Mouse (Mus musculus) hindbrain, embryonic 15.5 days (tissue): ENCODE results near the gene Slc2a9. TPM values are rescaled to one million over a fixed set of nuclear protein-coding genes. Genes with fewer than 3 reads are reported as not detected.

Experiments used
- ATAC-seq: fragments of 200-750 bp; cut with Nextera tagmentation; 2 replicates; pipeline ENCODE4 v1.8.0; 2017; ENCODE audit warnings: low read depth, moderate number of reproducible peaks, moderate TSS enrichment; ENCODE audit not compliant: low FRiP score
- H3K27ac ChIP-seq: fragments of 300-500 bp; sonication (generic); replicated peaks from 2 replicates; pipeline ENCODE4 v1.5.1; 2015; ENCODE audit warnings: mild to moderate bottlenecking, inconsistent platforms
- H3K27me3 ChIP-seq: fragments of 300-500 bp; sonication (generic); 2 replicates; pipeline ENCODE4 v1.6.1; 2015; ENCODE audit warnings: control low read depth, inconsistent platforms
- H3K36me3 ChIP-seq: fragments of 300-500 bp; sonication (generic); 2 replicates; pipeline ENCODE4 v1.6.1; 2015; ENCODE audit warnings: control low read depth, inconsistent platforms
- H3K4me1 ChIP-seq: fragments of 300-500 bp; sonication (generic); replicated peaks from 2 replicates; pipeline ENCODE4 v1.6.1; 2015; ENCODE audit warnings: control low read depth, inconsistent platforms
- H3K4me2 ChIP-seq: fragments of 300-500 bp; sonication (generic); 2 replicates; pipeline ENCODE4 v1.6.1; 2015; ENCODE audit warnings: moderate library complexity, mild to moderate bottlenecking, inconsistent platforms
- H3K4me3 ChIP-seq: fragments of 300-500 bp; sonication (generic); 2 replicates; pipeline ENCODE4 v1.5.1; 2015; ENCODE audit warnings: mild to moderate bottlenecking, inconsistent platforms
- H3K9ac ChIP-seq: fragments of 300-500 bp; sonication (generic); 2 replicates; pipeline ENCODE4 v1.6.1; 2015; ENCODE audit warnings: inconsistent platforms
- H3K9me3 ChIP-seq: fragments of 300-500 bp; sonication (generic); 2 replicates; pipeline ENCODE4 v1.6.1; 2016; ENCODE audit warnings: control low read depth, inconsistent platforms
- WGBS: fragments of 180-500 bp; shearing (Covaris S2); methylation state at CpG from one replicate; pipeline ENCODE4 v1.1.7; 2015; 5-methylcytosine and 5-hydroxymethylcytosine counted together
- polyA plus RNA-seq: library from polyadenylated mRNA; unstranded; fragments of >200 nt; fragmentation: Nextera tagmentation; extraction: Ambion mirVana; gene quantifications from 2 replicates; pipeline ENCODE4 v1.2.1, GENCODE M21; 2015

The Slc2a9 gene
- polyA plus RNA-seq, 1 experiment from 2014 or later = 0.49 TPM

DNA sequence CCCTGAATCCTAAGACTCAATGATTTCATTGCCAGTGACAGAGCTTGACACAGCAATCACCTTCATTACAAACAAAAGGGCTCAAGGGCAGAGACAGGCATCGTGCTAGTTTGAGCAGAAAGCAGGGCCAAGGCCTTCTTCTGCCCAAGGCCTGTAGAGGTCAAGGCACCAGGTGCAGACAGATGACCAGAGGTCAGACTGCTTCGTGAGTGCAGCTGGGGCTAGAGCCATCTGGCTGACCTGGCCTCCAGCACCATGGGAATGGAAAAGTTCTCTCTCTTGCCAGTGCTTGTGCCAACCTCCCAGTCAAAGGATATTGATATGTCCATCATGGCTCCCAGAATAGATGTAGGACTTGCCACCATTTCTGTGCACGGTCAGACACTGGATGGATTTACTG lies 33.9 kb upstream of the Slc2a9 start:
- H3K27ac ChIP-seq = no peak overlapping the region
- WGBS = 83% methylated on average over 3 of the region's 3 CpGs
- H3K27me3 ChIP-seq = no peaks in the 10 kb centered on the region
- ATAC-seq = no peak
- H3K36me3 ChIP-seq = peaks cover 90% of the 10 kb centered on the region
- no peaks in the 10 kb centered on the region for H3K9me3 ChIP-seq
- no peak overlapping the region for H3K4me3 ChIP-seq
- no peak overlapping the region for H3K9ac ChIP-seq
- H3K4me1 ChIP-seq = 0 out of 2 replicates have a peak, but pooled peaks cover 5% of the 10 kb centered on the region
- no peak overlapping the region for H3K4me2 ChIP-seq

DNA sequence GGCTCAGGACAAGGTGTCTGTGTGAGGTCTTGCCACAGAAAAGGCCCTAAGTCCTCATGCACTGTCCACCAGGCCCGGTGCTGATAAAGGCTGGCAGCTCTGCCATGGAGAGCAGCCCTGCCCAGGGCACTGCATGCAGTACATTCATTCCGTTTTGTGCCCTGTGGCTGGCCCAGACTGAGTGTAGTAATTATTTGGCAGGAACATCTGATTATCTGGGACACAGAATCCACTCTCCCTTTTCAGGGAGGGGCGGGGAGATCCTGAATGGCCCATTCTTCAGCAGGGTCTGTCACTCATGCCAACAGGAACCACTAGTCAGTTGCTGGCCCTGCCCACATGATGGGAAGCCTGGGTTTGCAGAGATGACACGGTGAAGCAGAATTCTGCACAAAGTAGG lies 29.1 kb upstream of the Slc2a9 start:
- H3K27me3 ChIP-seq = no peaks in the 10 kb centered on the region
- H3K4me1 ChIP-seq = no peaks in the 10 kb centered on the region
- H3K4me3 ChIP-seq = no peak overlapping the region
- ATAC-seq = peak; percentile 76
- H3K9me3 ChIP-seq = no peaks in the 10 kb centered on the region
- no peak overlapping the region for H3K4me2 ChIP-seq
- H3K27ac ChIP-seq = no peak overlapping the region
- 78% methylated on average over 4 of the region's 4 CpGs for WGBS
- no peak overlapping the region for H3K9ac ChIP-seq
- peaks cover 86% of the 10 kb centered on the region for H3K36me3 ChIP-seq

DNA sequence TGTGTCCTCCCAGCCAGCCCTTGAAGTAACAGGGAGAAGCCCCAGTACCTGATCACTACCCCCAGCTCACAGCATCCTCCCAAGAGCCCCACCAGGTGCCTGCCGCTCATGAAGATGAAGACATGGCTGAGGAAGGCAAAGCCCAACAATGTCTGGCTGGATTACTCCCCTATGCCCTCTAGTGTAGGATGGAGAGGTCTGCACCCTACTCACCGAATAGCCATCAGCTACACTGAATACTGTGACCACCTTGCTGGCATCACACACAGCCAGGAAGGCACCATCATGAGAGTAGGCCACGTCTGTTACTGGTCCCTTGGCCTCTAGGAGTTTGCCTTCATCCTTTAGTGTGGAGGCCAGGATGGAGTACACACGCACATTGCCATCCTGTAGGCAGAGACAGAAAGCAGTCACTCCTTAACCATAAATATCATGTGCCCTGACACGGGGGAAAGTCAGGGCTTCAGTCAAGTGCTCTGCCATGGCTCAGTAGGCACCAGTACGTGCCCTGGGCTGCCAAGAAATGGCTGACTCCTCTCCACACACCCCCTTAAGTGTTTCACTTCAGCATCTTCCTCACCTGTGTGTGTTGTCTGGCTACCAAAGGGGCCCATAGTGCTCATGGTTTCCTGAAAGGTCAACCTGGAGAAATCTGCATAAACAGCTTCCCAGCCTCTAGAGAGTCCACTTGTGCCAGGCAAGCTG lies 26.9 kb upstream of the Slc2a9 start:
- Histone ChIP-seq H3K4me1 (no peaks in the 10 kb centered on the region), H3K4me3 (no peak overlapping the region), H3K4me2 (no peak overlapping the region), H3K27ac (no peak overlapping the region), H3K27me3 (no peaks in the 10 kb centered on the region), H3K9ac (no peak overlapping the region), H3K9me3 (no peaks in the 10 kb centered on the region), H3K36me3 (peaks cover 83% of the 10 kb centered on the region)
- 78% methylated on average over 6 of the region's 6 CpGs for WGBS
- ATAC-seq = peak; percentile 47

DNA sequence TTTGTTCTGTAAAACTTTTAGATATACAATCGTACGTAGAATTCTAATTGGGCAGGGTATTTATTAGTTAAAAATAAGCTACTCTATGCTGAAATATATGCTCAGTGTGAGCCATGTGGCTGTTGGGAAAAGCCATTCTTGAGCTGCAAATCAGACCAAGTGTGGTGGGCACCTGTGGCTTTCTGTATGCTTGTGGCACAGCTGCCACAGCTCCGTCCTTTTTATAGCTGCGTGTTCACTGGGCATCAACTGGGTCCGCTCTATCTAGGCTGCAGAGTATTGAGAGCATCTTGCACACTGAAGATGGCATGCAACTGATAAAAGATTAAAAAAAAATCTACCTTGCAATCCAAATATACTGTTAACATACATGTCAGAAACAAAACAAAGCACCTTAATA lies 20.0 kb upstream of the Slc2a9 start:
- H3K9me3 ChIP-seq = no peaks in the 10 kb centered on the region
- no peak for ATAC-seq
- no peaks in the 10 kb centered on the region for H3K4me1 ChIP-seq
- peaks cover 27% of the 10 kb centered on the region for H3K36me3 ChIP-seq
- H3K4me3 ChIP-seq = no peak overlapping the region
- H3K9ac ChIP-seq = no peak overlapping the region
- H3K27me3 ChIP-seq = no peaks in the 10 kb centered on the region
- WGBS = 96% methylated on average over 5 of the region's 5 CpGs
- no peak overlapping the region for H3K4me2 ChIP-seq
- H3K27ac ChIP-seq = no peak overlapping the region

DNA sequence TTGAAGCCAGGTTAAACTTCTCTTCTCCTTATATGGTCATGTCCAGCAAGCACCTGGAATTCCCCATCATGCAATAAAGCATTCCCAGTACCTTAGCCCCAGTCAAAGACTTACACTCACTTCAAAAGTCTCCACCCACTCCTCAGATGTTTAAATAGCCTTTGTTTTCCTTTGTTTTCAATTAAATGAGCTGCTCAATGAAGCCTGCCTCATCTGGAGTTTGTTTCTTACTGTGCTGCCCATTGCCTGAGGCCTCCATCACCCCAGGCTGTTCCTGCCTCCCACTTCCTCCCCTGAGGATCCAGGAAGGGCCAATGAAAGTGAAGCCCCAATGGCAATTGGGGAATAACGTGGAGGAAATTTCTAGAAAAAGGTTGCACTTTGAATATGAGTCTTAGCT lies 17.9 kb upstream of the Slc2a9 start:
- 29% methylated on average over 1 of the region's 1 CpGs for WGBS
- H3K4me2 ChIP-seq = no peak overlapping the region
- no peak overlapping the region for H3K27ac ChIP-seq
- H3K36me3 ChIP-seq = peaks cover 7% of the 10 kb centered on the region
- H3K9me3 ChIP-seq = no peaks in the 10 kb centered on the region
- H3K9ac ChIP-seq = no peak overlapping the region
- ATAC-seq = no peak
- H3K4me1 ChIP-seq = no peaks in the 10 kb centered on the region
- no peak overlapping the region for H3K4me3 ChIP-seq
- no peaks in the 10 kb centered on the region for H3K27me3 ChIP-seq

DNA sequence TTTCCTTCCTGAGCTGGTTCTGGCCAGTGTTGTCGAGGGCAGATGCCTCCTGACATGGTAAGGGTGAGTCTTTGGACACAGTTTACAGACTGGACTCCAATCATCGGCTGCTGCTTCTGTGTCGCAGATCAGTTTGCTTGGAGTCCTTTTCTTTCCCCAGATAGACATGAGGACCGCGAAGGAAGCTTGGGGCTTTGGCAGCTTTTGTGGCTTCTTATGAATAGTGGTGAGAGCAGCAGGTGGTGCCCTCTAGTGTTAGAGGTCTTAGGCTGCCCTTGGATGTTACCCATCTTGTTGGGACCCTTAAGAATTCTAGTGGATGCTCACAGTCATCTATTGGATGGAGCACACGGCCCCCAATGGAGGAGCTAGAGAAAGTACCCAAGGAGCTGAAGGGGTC lies 13.3 kb upstream of the Slc2a9 start:
- no peak overlapping the region for H3K27ac ChIP-seq
- 56% methylated on average over 6 of the region's 6 CpGs for WGBS
- no peaks in the 10 kb centered on the region for H3K36me3 ChIP-seq
- H3K4me3 ChIP-seq = no peak overlapping the region
- no peak overlapping the region for H3K4me2 ChIP-seq
- H3K4me1 ChIP-seq = 0 out of 2 replicates have a peak, but pooled peaks cover 5% of the 10 kb centered on the region
- H3K9me3 ChIP-seq = no peaks in the 10 kb centered on the region
- ATAC-seq = no peak
- H3K27me3 ChIP-seq = no peaks in the 10 kb centered on the region
- H3K9ac ChIP-seq = no peak overlapping the region

DNA sequence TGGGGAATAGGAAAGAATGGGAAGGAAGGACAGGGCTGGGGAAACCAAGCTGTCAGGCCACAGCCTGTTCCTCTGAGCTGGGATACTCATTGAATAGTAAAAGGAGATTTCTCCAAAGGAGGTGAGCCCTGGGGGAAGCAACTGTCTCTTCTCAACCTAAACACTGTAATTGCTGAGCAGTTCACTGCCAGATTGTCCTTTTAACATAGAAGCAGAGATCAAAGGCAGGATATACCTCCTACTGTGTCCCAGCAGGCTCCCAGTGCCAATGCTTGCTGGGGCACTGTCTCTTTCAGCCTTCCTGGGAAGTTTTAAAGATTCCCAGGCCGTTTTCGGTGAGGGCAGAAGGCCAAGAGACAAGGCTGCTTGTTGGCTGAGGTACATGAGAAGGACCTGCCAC lies 10.0 kb upstream of the Slc2a9 start:
- Histone ChIP-seq H3K4me2 (no peak overlapping the region), H3K9me3 (no peaks in the 10 kb centered on the region), H3K4me1 (0 out of 2 replicates have a peak, but pooled peaks cover 5% of the 10 kb centered on the region), H3K4me3 (no peak overlapping the region), H3K27me3 (no peaks in the 10 kb centered on the region), H3K36me3 (no peaks in the 10 kb centered on the region), H3K27ac (no peak overlapping the region), H3K9ac (no peak overlapping the region)
- WGBS = 24% methylated on average over 2 of the region's 2 CpGs
- ATAC-seq = no peak

DNA sequence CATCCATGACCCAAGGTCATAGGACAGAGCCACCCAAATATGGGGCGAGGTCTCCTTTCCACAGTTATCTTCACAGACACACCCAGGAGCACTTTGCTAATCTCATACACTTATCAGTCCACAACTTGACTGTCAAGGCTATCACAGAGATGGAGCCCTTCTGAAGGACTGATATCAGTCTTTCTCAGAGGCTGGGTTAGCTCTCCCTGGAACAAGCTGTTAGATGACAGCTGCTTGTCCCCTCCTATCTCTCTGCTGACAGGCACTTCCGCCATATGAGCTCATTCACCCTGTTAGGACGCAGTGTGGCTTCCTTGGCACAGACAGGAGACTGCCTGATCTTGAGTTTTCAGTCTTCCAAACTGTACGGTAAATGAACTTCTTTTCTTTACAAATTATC lies 6.6 kb upstream of the Slc2a9 start:
- Histone ChIP-seq H3K4me1 (0 out of 2 replicates have a peak, but pooled peaks cover 5% of the 10 kb centered on the region), H3K27me3 (no peaks in the 10 kb centered on the region), H3K9ac (no peak overlapping the region), H3K9me3 (no peaks in the 10 kb centered on the region), H3K4me2 (no peak overlapping the region), H3K36me3 (no peaks in the 10 kb centered on the region), H3K4me3 (no peak overlapping the region), H3K27ac (no peak overlapping the region)
- no peak for ATAC-seq
- 88% methylated on average over 4 of the region's 4 CpGs for WGBS

DNA sequence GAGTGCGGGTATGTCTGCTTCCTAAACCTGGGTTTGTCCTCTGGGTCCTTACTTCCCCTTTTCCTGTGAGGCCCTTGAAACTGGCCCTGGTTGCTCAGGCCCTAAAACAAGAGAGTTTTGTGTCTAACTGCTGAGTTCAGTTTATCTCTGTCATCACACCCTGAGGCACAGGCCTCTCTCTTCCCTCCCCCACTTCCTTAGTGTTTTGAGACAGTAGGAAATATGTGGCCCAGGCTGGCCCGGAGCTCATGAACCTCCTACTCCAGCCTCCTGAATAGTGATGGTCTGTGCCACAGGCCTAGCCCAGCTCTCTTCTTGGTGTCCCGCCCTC lies 2.5 kb upstream of the Slc2a9 start:
- no peak for ATAC-seq
- WGBS = 84% methylated on average over 3 of the region's 3 CpGs
- Histone ChIP-seq H3K4me1 (no peaks in the 10 kb centered on the region), H3K36me3 (no peaks in the 10 kb centered on the region), H3K4me3 (no peak overlapping the region), H3K9me3 (no peaks in the 10 kb centered on the region), H3K27ac (no peak overlapping the region), H3K27me3 (no peaks in the 10 kb centered on the region), H3K4me2 (no peak overlapping the region), H3K9ac (no peak overlapping the region)

DNA sequence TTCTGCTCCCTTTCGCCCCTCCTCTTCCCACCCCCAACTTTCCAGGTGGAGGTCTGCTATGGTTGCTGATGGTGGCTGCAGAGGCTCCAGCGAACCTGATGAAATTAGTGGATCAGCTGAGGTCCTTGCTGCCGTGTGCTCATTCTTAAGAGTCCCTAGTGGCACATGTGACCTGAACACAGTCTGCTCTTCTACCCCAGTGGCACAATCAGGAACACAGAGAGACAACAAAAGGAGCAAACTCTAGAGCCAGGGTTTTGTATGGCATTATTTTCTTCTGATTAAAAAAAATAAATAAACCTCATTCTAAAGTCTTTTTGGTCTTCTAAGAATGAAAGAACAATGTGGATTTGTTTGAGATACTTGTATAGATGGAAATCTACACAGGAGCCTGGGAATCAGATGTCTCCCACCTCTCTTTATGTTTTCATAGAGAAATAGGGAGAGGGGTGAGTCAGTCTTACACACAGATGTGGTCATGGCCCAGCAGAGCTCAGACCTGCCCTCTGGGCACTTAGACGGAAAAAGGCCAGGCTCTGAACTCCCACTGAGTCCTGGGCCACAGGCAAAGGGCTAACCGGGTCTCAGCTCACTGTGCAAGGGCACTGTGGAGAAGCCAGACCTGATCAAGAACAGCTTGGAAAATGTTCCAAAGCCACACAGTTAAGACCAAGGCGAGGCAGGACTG lies 1.9 kb upstream of the Slc2a9 start:
- WGBS = 65% methylated on average over 6 of the region's 6 CpGs

DNA sequence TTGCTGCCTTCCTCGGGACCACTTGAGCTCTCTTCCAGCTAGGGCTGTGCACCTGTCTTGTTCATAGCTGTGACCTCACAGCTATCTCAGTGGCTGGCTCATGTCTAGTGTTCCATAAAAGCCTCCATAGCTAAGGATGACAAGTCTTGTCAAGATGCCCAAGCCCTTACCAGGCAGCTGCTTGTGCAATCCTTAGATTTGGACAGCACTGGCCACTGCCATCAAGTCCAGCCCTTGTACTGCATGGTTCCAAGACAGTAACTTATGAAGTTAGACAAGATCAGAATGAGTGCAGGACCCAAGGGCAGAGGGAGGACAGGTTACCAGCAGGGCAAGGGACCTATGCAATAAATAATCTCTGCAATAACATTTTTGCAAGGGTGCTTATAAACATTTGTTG lies 1.2 kb upstream of the Slc2a9 start:
- H3K4me1 ChIP-seq = no peaks in the 10 kb centered on the region
- H3K27ac ChIP-seq = no peak overlapping the region
- no peak overlapping the region for H3K9ac ChIP-seq
- no peak for ATAC-seq
- no peak overlapping the region for H3K4me3 ChIP-seq
- H3K4me2 ChIP-seq = no peak overlapping the region
- H3K36me3 ChIP-seq = no peaks in the 10 kb centered on the region
- 84% methylated on average over 1 of the region's 1 CpGs for WGBS
- H3K27me3 ChIP-seq = no peaks in the 10 kb centered on the region
- no peaks in the 10 kb centered on the region for H3K9me3 ChIP-seq

More for the DNA sequence above, 1.9 kb upstream of the Slc2a9 start:
- Histone ChIP-seq H3K27ac (no peak overlapping the region), H3K4me2 (no peak overlapping the region), H3K9me3 (no peaks in the 10 kb centered on the region), H3K4me3 (no peak overlapping the region), H3K27me3 (no peaks in the 10 kb centered on the region), H3K9ac (no peak overlapping the region), H3K36me3 (no peaks in the 10 kb centered on the region), H3K4me1 (no peaks in the 10 kb centered on the region)
- no peak for ATAC-seq

DNA sequence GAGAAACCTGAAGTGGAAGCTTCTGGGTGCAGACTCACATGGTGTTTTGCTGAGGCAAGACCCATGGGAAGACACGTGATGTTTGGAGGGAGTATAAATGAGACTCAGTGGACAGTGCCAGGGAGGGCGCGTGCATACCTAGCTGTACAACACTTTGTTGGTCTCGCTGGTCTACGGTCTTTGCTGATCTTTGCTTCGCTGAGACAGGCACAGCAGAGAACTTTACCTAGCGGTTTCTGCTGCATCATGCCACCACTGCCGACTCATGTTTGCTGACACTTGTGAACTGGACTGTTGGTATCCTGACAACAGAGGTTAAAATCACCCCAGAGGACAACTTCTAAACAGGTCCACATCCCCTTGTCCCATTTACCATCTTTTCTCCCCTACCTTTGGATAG lies 2.9 kb downstream of the Slc2a9 start:
- no peak overlapping the region for H3K9ac ChIP-seq
- H3K9me3 ChIP-seq = no peaks in the 10 kb centered on the region
- no peaks in the 10 kb centered on the region for H3K36me3 ChIP-seq
- WGBS = 95% methylated on average over 8 of the region's 8 CpGs
- H3K27me3 ChIP-seq = no peaks in the 10 kb centered on the region
- H3K4me1 ChIP-seq = no peaks in the 10 kb centered on the region
- no peak for ATAC-seq
- no peak overlapping the region for H3K4me3 ChIP-seq
- 0 out of 2 replicates have a peak overlapping the region, but pooled peaks have one; percentile 0 for H3K27ac ChIP-seq
- no peak overlapping the region for H3K4me2 ChIP-seq
